Mouse (Mus musculus) spleen, adult 18-20 months (tissue): ENCODE measurements around the gene Tspan18.

ENCODE experiments used
- DNase-seq, 2 experiments: peaks; one replicate each; pipeline ENCODE4 v3.0.0; 2022; ENCODE audit warnings: mixed read lengths in 2 of 2

Gene Tspan18

DNA sequence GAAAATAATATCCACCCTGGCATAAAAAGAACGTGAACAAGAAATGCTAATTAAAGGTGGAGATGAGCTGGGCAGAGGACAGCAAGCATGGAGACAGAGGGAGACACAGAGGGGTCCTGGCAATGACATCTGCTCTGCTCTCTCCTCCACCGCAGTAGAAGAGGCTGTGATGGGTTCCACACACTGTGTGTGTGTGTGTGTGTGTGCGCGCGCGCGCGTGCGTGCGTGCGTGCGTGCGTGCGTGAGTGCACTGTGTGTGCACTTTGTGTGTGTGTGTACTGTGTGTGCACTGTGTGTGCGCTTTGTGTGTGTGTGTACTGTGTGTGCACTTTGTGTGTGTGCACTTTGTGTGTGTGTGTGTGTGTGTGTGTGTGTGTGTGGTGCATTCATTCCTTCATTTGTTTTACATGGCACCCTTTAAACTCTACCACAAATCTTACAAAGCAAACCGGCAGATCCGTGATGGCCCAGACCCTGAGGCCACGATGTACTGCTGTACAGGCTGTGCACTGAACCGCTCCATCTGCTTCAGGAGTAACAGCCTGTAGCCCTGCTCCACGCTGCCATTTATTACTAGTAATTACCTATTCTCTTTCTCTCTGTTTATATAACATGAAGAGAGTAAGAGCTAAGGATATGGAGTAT, 156.5 kb downstream of the Tspan18 start:
- no peak for DNase-seq

DNA sequence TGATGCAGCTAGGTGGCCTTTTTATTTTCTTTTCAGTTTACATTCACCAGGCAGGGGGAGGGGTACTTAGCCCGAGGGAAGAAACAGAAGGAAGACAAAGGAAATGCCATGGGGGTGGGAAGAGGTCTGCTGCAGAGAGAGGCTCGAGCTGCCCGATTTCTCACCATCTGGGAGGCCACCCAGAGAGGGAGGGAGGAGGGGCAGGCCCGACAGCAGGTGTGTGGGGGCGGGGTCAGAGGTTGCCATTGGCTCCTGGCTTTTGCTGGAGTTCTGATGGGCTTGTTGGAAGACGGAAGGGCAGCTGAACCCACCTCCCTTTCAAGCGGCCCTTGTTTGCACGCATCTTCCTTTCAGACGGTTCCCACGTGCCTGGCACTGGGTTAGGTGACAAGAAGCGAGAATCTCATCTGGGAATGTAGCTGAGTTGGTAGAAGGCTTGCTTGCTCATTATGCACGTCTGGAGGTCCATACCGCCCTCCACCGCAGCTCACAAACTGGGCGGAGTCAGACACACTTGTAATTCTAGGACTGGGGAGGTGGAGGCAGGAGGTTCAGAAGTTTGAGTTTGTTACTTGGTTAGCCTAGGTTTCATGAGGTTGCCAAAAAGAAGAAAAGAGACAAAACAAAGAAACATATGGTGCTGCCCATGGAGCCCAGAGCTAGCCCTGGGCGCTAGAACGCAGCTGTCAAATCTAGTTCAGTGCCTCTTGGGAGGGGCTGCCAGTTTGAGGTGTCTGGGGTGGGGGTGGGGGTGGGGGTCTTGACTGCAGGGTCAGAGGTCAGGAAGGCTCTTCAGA, 157.2 kb downstream of the Tspan18 start:
- DNase-seq: no peak

DNA sequence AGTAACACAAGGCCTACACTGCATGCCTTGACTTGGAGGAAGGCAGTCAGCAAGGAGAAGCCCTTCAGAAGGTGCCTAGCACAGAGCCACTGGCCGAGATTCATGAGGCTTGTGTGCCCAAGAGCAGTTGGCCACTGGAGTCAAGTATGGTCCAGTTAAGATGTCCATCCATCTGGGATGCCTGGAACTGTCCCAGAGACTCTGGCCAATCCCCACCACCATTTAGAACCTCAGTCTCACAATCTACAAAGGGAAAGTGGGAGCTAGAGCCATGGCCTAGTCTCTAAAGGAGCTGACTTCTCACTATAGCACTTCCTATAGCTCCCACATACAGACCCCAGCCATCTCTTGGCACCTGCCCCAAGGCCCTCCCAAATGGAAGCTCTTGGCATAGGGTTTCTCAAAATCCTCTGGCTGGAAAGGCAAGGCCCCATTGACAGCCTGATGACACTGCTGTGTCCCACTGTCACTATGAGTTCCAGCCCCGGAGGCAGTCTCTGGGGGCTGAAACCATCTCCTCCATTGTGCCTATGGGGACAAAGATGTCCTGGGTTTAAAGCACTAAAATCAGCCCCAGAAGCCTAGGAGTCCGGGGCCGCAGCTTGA, 158.0 kb downstream of the Tspan18 start:
- DNase-seq: no peak

DNA sequence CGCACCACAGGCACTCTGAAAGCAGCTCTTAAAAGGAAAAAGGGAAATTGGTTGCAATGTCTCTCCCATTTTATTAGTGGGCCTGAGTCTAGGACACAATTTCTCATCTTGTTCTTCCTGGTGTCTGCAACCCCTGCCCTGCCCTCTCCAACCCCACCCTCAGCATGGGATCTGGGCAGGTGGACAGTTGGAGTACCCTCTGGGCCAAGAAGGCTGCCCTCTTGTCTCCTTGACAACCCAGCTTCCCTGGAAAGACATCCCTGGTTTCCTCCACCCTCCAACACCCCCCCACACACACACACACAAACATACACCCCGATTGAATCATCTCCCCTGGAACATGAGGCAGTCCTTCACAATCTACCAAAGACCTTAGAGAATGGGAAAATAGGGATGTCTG, 158.6 kb downstream of the Tspan18 start:
- DNase-seq: no peak

DNA sequence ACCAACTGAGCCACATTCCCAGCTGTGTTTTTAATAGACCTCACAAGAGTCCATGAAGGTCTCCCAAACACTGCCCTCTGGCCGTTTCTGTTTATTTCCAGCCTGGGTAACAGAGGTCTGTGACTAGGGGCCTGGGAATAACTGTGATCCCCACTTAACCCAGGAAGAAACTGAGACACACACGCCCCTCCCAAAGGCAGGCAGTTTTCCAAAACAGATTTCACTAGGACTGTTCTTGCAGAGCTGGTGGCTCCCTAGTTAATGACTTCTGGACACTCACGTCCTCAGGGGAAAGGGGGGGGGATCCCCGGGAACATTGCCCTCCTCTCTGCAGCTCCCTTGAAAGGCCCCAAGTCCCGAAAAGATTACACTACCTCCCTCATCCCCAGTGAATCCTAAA, 159.0 kb downstream of the Tspan18 start:
- no peak for DNase-seq

DNA sequence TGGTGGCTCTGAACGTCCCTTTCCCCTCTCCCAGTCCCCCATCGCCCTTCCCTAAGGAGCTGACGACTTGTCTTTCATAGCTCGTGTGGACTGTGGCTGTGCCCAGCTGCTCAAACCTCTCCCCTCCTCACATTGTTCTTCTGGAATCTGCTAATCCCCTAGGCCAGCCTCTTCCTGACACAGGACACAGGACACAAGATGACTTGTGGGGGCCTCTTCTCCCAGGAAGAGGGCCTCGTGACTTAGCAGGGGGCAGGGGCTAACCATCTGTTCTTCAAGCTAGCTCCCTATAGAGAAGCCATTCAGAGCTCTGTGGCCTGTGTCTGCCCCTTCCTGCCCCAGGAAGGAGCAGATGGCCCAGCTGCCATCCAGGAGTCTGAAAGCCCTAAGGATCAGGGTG, 160.1 kb downstream of the Tspan18 start:
- no peak for DNase-seq

DNA sequence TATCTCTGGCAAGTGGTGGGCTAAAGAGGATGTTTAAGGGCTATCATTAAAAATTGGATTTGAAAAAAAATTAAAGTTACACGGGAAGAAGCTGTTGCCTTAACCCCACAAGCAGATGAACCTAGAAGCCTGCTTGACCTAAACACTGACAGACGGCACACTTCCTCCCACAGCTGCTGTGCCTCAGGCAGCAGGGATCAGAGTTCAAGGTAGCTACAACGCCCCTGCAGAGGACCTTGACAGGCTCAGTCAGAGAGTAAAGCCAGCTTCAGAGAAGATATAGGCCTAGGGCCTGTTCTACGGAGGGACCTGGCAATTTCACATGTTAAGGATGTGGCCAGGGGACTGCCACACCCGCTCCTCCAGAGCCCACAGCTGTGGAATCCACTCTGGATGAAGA, 161.8 kb downstream of the Tspan18 start:
- no peak for DNase-seq

DNA sequence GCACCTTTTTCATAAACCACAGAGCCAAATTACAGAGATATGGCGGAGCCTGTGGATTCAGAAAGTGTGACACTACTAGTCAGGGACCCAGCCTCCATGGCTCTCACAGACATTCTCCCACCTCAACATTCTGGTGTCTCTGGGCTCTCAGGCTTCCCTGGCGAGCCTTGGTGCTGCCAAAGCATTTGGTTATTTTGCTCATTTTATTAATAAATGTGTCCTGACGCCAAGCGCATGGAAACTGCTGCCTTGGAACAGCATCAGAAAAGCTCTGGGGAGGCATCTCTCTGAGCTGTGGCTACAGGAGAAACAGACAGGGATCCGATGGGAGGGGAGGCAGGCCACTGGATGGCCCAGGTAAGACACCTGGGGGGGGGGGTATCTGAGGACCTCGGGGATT, 162.4 kb downstream of the Tspan18 start:
- DNase-seq: no peak

DNA sequence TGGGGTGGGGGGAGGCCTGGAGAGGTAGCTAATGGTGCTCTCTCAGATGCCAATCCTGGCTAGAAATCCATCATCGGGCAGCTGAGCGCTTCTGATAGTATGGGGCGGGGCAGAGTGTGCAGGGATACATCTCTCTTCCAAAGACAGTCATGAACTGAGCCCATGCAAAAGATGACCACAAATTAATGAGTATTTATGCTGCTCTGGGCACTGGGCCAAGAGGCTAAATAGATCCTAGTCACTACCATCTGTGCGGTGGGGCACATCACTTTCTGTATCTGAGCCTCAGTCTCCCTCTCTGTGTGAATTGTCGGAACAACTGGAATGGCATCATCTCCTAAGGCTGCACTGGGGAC, 163.5 kb downstream of the Tspan18 start:
- no peak for DNase-seq

DNA sequence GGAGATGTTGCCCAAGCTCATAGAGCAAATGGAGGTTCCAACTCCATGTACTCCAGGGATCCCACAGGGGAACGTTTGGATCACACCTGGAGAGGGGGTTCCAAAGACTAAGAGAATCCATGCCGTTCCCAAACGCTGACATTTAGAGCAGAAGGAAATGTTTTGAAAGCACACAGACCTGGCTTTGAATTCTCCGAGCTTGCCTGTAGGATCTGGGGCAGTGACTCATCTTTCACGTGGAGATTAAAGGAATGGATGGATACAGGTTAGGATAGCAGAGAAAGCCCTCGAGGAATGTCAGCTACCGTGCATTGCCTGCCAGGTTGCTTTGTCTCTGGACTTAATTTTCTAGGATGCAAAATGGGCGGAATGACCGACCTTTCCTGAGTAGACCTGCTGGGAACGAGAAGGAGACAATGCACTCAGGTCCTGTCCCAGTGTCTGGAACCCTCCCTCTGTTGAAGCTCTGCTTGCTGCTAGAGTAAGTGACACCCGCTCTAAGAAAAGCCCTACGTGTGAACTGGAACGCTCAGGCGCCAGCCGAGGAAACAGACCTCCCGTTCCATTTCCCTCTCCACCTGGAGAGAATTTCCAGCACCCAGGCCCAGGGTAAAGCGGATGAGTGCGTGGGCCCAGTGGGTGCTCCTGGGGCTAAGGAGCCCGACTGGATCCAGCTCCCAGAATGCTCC, 164.0 kb downstream of the Tspan18 start:
- no peak for DNase-seq

DNA sequence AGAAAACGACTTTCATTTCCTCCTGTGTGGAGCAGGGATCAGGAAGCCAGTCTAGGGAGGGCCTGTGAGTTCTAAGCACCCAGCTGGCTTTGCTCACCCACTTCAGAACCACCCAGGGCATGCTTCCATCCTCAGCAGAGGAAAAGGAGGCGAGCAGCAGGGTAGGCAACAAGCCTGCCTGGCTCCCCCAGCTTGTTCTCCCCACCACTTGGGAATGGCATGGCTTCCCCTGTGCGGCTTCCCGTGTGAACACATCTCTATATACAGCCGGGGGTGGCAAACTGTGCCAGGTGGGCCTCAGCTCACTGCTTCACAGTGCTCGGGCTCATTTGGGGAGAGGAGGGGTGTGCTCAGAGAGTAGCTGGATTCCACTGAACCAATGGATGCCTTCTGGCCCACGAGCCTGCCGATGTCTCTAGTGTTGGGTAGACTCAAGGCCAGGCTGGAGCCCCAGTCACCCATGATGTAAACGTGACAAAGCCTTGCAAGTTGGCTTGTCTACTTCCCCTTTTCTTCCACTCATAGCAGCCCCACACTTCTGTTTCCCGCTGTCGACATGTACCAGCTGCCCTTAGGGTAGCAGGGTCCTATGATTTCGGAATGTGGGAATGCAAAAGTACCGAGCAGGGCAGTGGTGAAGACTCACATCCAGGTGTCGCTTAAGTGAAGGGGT, 167.4 kb downstream of the Tspan18 start:
- peak in 1 of 2 experiments; percentile 42 for DNase-seq

DNA sequence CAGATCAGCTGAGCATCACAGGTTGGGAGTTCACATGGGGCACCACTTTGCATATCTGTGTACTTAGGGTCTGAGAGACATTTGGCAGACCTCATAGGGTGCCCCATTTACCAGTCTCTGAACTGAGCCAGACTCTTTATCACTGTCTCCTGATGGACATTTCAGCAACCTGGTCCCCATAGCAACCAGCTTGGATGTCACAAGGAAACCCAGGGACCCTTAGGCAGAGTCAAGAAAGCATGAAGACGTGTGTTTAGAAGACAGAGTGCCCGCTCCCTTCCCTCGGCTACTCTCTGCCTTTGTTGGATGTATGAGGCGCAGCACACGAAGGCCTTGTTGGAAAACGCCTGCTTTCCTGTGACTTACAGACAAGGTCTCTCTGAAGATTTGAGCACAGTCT, 168.0 kb downstream of the Tspan18 start:
- no peak for DNase-seq

DNA sequence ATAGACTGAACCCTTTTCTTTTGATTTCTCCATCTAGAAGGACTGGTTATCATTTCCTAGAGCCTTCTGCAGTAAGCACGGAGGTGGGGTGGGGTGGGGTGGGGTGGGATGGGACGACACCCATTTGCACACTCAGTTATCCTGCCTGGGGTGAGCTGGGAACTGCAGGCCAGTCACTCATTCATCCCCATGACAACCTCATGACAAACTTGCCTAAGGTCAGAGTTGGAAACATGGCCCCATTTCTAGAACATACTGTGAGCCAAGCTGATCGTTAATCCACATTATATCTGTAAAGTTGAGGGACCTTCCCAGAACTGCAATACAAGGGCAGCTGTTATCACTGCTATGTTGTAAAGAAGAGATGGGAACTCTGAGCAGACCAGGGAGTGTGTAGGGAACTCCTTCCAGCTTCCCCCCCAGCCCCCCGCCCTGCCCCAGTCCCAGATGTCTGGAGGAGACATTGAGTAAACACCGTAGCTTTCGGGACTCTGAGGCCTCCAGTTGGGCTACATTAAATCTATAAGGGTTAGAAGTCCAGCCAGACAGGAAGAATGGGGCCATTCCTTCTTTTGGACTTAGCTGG, 170.5 kb downstream of the Tspan18 start:
- no peak for DNase-seq

DNA sequence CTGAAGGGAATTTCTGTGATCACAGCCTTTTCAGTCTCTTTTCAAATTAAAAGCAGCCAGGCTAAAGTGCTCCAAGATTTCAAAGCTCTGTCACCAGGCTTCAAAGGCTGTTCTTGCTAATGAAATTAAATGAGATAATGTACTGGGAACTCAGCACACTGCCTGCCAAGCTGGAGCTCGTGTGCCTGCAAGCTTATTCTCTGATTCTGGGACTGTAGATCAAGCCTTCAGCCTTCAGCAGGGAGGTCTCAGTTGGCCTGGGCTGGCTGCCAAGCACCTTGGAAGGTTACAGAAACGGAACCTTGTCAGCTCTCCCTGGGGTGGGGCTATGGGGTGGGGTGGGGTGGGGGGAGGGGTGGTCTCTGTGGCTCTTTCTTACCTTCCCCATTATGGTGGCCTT, 171.0 kb downstream of the Tspan18 start:
- DNase-seq: peak; percentile 55 to 59

DNA sequence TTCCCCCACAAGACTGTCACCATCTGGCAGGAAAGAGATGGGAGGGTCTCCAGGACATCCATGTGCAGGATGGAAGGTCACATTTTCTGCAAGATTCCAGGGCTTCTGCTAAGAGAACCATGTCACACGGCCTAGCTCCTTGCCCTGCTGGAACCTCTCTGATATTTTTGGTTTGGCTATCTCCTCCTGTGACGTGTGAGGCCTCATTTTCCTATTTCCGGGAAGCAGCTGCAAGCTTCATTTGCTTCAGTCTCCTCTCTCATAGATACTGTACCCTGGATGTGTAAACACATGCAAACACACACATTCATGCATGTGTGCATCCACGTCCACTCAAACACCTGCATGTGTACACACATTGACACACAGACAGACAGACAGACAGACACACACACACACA, 171.5 kb downstream of the Tspan18 start:
- peak; percentile 40 to 49 for DNase-seq

DNA sequence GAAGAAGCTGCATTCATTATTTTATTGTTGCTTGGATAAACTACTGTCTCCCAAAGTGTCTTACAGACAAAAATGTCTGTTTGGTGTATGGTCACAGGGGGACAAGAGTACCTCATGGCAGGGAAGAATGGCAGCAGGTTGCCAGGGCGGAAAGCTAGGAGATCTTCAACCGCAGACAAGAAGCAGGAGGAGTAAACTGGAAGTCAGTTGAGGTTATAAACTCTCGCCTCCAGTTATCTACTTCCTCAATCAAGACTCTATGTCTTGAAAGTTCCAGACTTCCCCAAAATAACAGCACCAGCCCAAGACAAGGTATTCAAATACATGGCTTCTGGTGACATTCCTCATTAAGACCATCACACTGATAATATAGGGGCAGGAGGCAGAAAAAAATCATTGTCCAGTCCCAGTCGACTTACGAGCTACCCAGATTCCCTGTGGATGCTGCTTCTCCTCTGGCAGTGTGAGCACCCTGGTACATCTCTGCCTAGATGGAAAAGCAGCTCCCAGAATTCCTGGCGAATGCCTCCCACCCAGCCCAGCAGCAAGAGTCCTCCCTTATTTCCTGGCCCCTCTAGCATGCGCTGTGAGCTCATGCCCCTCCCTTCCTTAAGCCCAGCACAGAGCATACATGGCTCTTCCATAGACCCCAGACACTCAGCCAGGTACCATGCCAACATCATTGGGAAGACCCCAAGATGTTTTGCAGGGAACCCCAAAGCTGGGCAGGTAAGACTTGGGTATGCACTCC, 172.2 kb downstream of the Tspan18 start:
- DNase-seq: no peak

DNA sequence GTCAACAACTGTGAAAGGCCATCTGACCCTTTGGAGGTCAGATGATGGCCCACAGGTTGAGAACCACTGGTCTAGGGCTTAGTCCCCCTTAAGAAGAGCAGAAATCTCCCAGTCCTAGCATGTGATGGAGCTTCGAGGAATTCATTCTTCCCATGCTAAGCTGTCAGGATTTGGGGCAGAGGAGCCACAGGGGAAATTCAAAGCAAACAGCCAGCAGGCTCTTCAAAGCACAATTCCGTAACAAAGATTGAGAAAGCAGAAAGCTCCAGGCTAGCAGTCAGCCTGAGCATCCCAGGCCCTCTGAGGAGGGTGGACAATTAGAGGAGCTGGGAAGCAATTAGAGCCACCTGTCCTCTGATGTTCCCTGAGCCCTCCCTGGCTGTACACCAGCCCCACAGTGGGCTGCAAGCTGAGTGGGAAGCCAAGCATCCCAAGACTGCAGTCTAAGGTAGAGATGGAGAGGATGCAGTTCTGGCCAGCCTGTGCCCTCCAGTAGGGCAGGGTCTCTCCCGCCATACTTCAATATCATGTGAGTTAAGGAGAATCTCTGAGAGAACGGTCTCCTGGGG, 173.8 kb downstream of the Tspan18 start:
- DNase-seq: no peak

DNA sequence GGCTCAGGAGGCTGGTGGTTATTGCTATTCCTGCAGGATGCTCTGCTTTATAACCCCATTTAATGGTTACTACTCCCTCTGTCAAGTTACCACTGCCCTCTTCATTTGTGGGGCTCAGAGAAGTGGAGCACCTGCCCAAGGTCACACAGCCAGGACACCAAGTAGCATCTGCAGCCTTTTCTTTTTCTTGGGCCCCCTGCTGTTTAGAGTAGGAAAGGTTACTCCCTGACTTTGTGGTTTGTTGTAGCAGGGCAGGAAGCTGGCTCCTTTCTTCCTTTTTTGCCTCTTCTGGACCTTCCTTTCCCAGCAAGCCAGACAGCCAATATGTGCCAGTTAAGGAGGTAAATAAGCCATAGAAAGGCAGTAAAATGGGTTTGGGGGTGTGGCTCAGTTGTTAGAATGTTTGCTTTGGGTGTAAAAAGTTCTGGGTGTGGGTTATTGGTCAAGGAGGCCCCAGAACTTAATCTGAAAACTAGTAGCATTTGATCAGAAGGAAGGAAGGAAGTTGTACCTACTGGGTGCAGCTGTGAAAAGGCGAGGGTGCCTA, 179.7 kb downstream of the Tspan18 start:
- no peak for DNase-seq

DNA sequence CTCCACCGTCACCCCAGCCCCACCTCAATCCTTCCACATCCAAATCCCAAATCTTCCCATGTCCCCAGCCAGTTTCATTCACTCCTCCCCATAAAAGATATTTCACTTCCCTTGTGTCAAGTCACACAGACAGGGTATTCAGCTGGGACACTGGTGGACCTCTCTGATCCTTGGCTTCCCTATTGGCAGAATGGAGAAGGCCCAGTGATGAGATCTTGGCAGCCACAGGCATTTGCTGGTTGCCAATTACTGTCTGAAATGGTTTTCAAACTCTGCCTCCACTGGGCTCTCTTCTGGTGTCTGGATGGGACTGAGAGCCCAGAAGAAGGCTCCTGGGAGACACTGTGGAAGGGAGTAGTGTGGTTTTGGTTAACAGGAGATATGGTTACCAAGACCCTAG, 180.5 kb downstream of the Tspan18 start:
- DNase-seq: no peak

DNA sequence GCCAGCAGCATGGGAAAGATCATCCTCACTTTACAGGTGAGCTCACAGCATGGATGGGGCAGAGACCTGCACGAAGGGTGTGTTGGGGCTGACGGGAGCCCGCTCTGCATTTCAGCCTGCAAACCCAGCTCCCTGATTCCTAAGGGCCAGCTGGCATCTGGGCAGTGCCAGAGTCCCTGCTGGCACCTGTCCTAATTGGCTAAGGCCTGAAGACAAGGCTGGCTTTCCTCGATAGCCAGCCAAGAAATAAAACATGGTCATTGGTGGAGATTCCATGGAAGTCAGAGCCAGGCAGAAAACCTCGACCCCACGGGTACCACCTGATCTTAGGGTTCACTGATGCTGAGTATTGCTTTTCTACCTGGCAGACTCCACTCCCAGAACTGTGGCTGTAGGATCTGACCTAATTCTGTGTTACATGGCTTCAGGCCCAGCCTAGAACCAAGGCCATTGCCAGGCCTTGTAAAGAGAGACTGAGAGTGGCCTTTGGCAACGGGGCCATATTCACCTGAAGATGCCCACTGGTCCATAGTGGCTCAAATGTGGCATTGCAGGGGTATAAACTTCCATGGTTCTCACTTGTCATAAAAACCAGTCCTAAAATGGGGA, 181.3 kb downstream of the Tspan18 start:
- no peak for DNase-seq

DNA sequence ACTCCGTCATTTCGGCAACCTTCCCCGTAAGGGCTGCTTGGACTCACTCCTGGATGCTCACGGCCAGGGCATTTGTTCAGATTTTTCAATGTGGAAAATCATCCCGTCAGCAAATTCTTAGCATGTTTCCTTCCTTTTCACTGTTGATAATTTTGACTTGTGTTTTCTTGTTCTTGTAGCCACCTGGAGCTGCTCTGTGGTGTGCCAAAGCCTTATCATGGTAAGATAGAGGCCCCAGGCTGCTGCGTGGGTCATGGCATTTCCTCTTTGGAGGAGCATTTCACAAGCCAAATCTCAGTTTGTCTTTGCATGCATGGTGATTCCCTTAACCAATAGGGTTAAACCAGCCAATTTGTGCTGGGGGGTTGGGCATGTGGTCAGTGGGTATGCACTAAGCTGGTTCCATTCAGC, 182.1 kb downstream of the Tspan18 start:
- DNase-seq: no peak
